Mouse (Mus musculus) embryonic facial prominence, embryonic 14.5 days (tissue): ENCODE measurements at regions not wholly inside any gene's neighbourhood (a gene's known extent, or its start where the extent isn't known, plus 50 kb on each side); places are given as distances from the start of the nearest gene placed in this dataset.

Experiments used
- ATAC-seq: fragments of 200-750 bp; cut with Nextera tagmentation; 2 replicates; pipeline ENCODE4 v1.8.0; 2017; ENCODE audit warnings: low read depth, moderate number of reproducible peaks, moderate TSS enrichment
- DNase-seq: peaks from one replicate; pipeline ENCODE4 v3.0.0-alpha.2; 2015; ENCODE audit warnings: low spot score
- H3K27ac ChIP-seq: fragments of 300-500 bp; sonication (generic); replicated peaks from 2 replicates; pipeline ENCODE4 v1.5.1; 2014; ENCODE audit warnings: low read depth, mild to moderate bottlenecking, low read length, moderate library complexity
- H3K27me3 ChIP-seq: fragments of 300-500 bp; sonication (generic); replicated peaks from 2 replicates; pipeline ENCODE4 v1.6.1; 2014; ENCODE audit warnings: low read length; ENCODE audit not compliant: control insufficient read depth, insufficient read depth
- H3K36me3 ChIP-seq: fragments of 300-500 bp; sonication (generic); 2 replicates; pipeline ENCODE4 v1.6.1; 2014; ENCODE audit warnings: low read length, mixed read lengths; ENCODE audit not compliant: control insufficient read depth, insufficient read depth
- H3K4me1 ChIP-seq: fragments of 300-500 bp; sonication (generic); 2 replicates; pipeline ENCODE4 v1.6.1; 2014; ENCODE audit warnings: antibody characterized with exemption, low read length; ENCODE audit not compliant: control insufficient read depth, insufficient read depth
- H3K4me2 ChIP-seq: fragments of 300-500 bp; sonication (generic); 2 replicates; pipeline ENCODE4 v1.6.1; 2014; ENCODE audit warnings: low read depth, mild to moderate bottlenecking, low read length, moderate library complexity, mixed read lengths
- H3K4me3 ChIP-seq: fragments of 300-500 bp; sonication (generic); 2 replicates; pipeline ENCODE4 v1.5.1; 2014; ENCODE audit warnings: low read depth, mild to moderate bottlenecking, low read length
- H3K9ac ChIP-seq: fragments of 300-500 bp; sonication (generic); 2 replicates; pipeline ENCODE4 v1.6.1; 2014; ENCODE audit warnings: low read depth, mild to moderate bottlenecking, low read length, moderate library complexity, mixed read lengths
- H3K9me3 ChIP-seq: fragments of 300-500 bp; sonication (generic); 2 replicates; pipeline ENCODE4 v1.6.1; 2016; ENCODE audit warnings: low read length; ENCODE audit not compliant: control insufficient read depth
- WGBS: fragments of 180-500 bp; shearing (Covaris S2); extraction: QIAGEN DNeasy Blood & Tissue Kit; methylation state at CpG from one replicate; pipeline ENCODE4 v1.1.7; 2014; 5-methylcytosine and 5-hydroxymethylcytosine counted together

DNA sequence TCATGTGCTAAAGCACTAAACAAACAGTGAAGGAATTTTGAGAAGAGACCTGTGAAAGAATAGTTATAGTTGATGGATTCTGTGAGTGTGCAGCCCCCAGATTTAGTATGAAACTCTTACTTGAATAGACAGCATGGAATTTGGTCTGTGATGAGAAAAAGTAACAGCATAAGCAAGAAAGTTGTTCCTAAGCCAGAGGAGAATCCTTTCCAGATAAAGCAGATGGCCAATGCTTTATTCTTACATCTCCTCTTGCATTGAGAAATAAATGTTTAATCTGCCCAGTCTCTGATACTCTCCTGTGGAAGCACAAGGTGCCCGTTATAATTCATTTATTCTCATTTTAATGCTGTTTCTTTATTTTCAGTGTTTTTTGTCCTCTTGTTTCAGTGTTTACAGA is 263.5 kb downstream of the Tecrl start:
- DNase-seq: no peak
- Histone ChIP-seq H3K36me3 (no peaks in the 10 kb centered on the region), H3K27ac (no peak overlapping the region), H3K9me3 (no peaks in the 10 kb centered on the region), H3K9ac (no peak overlapping the region), H3K4me3 (no peak overlapping the region), H3K4me1 (no peaks in the 10 kb centered on the region), H3K4me2 (no peak overlapping the region), H3K27me3 (no peaks in the 10 kb centered on the region)
- ATAC-seq: no peak
- 91% methylated on average over 1 of the region's 1 CpGs for WGBS

- Histone ChIP-seq H3K27me3 (no peaks in the 10 kb centered on the region), H3K9ac (no peak overlapping the region), H3K4me2 (no peak overlapping the region), H3K4me1 (no peaks in the 10 kb centered on the region), H3K27ac (no peak overlapping the region), H3K9me3 (no peaks in the 10 kb centered on the region), H3K36me3 (no peaks in the 10 kb centered on the region), H3K4me3 (no peak overlapping the region)
- DNase-seq (no peak), ATAC-seq (no peak)
- 88% methylated on average over 3 of the region's 3 CpGs for WGBS
Measured at GRCm38 (mm10) chr5:83054819-83055218, 300.2 kb downstream of the Tecrl start.

DNA sequence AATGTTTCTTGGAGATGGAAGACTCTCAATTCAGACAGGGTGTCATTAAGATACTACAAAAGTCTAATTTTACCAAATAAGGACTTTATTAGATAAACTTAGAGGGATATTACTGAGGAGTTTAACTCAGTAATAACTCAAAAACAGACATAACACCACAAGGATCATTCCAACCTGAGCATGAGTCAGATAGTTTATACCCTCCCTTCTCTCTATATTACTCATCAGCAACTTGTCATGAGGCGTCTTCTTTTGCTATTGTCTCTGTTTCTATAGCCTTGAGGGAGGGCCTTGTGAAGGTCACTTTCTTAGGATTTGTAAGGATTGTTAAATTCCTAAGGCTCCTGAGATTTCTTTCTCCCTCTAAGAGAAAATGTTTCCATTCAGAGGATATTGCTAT is 307.8 kb downstream of the Tecrl start:
- ATAC-seq (no peak), DNase-seq (no peak)
- WGBS: 75% methylated on average over 1 of the region's 1 CpGs
- Histone ChIP-seq H3K9me3 (no peaks in the 10 kb centered on the region), H3K27ac (no peak overlapping the region), H3K27me3 (no peaks in the 10 kb centered on the region), H3K4me1 (no peaks in the 10 kb centered on the region), H3K9ac (no peak overlapping the region), H3K4me2 (no peak overlapping the region), H3K36me3 (no peaks in the 10 kb centered on the region), H3K4me3 (no peak overlapping the region)

- no peak for ATAC-seq
- Histone ChIP-seq H3K9me3 (no peaks in the 10 kb centered on the region), H3K27ac (no peak overlapping the region), H3K4me1 (no peaks in the 10 kb centered on the region), H3K4me2 (no peak overlapping the region), H3K27me3 (no peaks in the 10 kb centered on the region), H3K36me3 (no peaks in the 10 kb centered on the region), H3K4me3 (no peak overlapping the region), H3K9ac (no peak overlapping the region)
- 82% methylated on average over 2 of the region's 2 CpGs for WGBS
- no peak for DNase-seq
Measured at GRCm38 (mm10) chr5:83029703-83030102, 325.3 kb downstream of the Tecrl start.

- no peaks in the 10 kb centered on the region for H3K9me3 ChIP-seq
- ATAC-seq (no peak), DNase-seq (no peak)
- no peak overlapping the region for H3K4me2 ChIP-seq
- no peak overlapping the region for H3K27ac ChIP-seq
- H3K36me3 ChIP-seq: no peaks in the 10 kb centered on the region
- H3K4me1 ChIP-seq: no peaks in the 10 kb centered on the region
- no peak overlapping the region for H3K9ac ChIP-seq
- no peak overlapping the region for H3K4me3 ChIP-seq
- H3K27me3 ChIP-seq: no peaks in the 10 kb centered on the region
Measured at GRCm38 (mm10) chr5:83006038-83006437, 349.0 kb downstream of the Tecrl start.

DNA sequence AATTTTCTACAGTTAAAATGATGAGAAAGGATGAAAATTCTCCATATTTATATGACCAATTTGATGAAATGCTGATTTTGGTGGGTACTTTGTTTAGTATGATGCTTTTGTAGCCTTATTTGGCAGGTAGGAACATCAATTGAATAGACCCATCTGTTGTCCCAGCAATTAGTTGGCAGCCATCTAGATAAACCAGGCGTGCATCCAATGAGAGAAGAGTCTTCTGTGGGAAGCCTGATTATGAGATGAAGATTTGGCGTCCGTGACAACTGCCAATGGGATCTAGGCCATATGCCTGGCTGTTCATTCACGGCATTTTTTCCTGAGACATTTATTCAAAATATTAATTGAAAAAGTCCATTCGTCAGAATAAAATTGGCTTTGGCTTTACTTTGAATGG is 365.9 kb downstream of the Tecrl start:
- 88% methylated on average over 5 of the region's 5 CpGs for WGBS
- no peak overlapping the region for H3K27ac ChIP-seq
- H3K4me3 ChIP-seq: no peak overlapping the region
- ATAC-seq: no peak
- no peaks in the 10 kb centered on the region for H3K27me3 ChIP-seq
- no peaks in the 10 kb centered on the region for H3K9me3 ChIP-seq
- no peaks in the 10 kb centered on the region for H3K36me3 ChIP-seq
- no peak for DNase-seq
- no peak overlapping the region for H3K9ac ChIP-seq
- no peak overlapping the region for H3K4me2 ChIP-seq
- H3K4me1 ChIP-seq: no peaks in the 10 kb centered on the region

DNA sequence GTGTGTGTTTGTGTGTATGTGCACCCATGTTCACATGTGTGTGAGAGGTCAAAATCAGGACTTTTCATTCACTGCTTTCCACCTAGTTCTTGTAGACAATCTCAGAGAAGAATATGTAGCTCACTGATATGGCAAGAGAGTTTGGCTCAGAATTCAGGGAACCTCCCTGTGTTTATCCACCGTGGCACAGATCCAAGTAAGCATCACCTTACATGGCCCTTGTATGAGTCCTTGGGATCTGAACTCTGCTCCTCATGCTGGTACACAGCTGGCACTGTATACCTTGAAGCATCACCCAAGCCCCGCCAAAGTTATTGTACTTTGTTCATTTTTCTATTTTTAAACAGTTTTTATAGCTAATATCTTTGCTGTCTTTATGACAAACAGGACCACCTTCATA is 385.7 kb downstream of the Tecrl start:
- no peak overlapping the region for H3K4me2 ChIP-seq
- H3K36me3 ChIP-seq: no peaks in the 10 kb centered on the region
- H3K9ac ChIP-seq: no peak overlapping the region
- WGBS: 86% methylated on average over 2 of the region's 2 CpGs
- H3K9me3 ChIP-seq: no peaks in the 10 kb centered on the region
- no peaks in the 10 kb centered on the region for H3K4me1 ChIP-seq
- ATAC-seq (no peak), DNase-seq (peak; percentile 4)
- H3K27ac ChIP-seq: no peak overlapping the region
- H3K27me3 ChIP-seq: no peaks in the 10 kb centered on the region
- no peak overlapping the region for H3K4me3 ChIP-seq

DNA sequence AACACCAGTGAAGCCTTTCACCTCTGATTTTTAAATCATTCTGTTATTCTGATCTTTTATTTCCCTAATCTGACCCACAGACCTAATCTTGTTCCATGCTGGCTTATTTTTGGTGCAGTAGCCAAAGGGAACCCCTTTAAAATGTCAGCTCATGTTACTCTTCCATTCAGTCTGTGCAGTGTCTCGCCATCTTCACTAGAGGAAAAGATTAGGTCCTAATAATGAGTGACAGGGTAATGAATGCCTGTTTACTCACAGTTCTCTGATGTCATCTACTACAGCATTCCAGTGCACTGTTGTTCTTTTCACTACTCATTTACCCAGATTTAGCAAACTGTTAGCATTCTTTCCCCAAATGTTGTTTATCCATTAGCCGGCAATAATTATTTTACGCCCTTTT is 388.2 kb downstream of the Tecrl start:
- Histone ChIP-seq H3K4me1 (no peaks in the 10 kb centered on the region), H3K4me3 (no peak overlapping the region), H3K27ac (no peak overlapping the region), H3K36me3 (no peaks in the 10 kb centered on the region), H3K9me3 (no peaks in the 10 kb centered on the region), H3K4me2 (no peak overlapping the region), H3K27me3 (no peaks in the 10 kb centered on the region), H3K9ac (no peak overlapping the region)
- WGBS: 65% methylated on average over 3 of the region's 3 CpGs
- DNase-seq: peak; percentile 9
- ATAC-seq: peak; percentile 84; the same call in 1 of the 2 replicates

- Histone ChIP-seq H3K9me3 (no peaks in the 10 kb centered on the region), H3K4me1 (no peaks in the 10 kb centered on the region), H3K4me2 (no peak overlapping the region), H3K36me3 (no peaks in the 10 kb centered on the region), H3K9ac (no peak overlapping the region), H3K4me3 (no peak overlapping the region), H3K27me3 (no peaks in the 10 kb centered on the region), H3K27ac (no peak overlapping the region)
- DNase-seq: peak; percentile 36
- 74% methylated on average over 5 of the region's 5 CpGs for WGBS
- ATAC-seq: peak; percentile 57; the same call in 1 of the 2 replicates
Measured at GRCm38 (mm10) chr5:82966180-82966579, 388.8 kb downstream of the Tecrl start.
